Mouse (Mus musculus): ENCODE measurements around the gene Ptprs.
A peak's percentile ranks its signal among the peaks of the same experiment; 100 is the strongest.

Ptprs gene

GRCm38 (mm10) chr17:56493841-56494240 is 17.6 kb upstream of the Ptprs start:
- no peak for DNase-seq (ENCODE audit: extremely low read depth, insufficient read length, low spot score)

GRCm38 (mm10) chr17:56490438-56491152 is 14.3 kb upstream of the Ptprs start:
- DNase-seq (ENCODE audit: extremely low read depth, insufficient read length, low spot score): peak; percentile 57

GRCm38 (mm10) chr17:56488028-56488427 is 11.7 kb upstream of the Ptprs start:
- DNase-seq (ENCODE audit: extremely low read depth, insufficient read length, low spot score): no peak

- DNase-seq (ENCODE audit: extremely low read depth, insufficient read length, low spot score): peak; percentile 78
Measured at GRCm38 (mm10) chr17:56487441-56487888, 11.2 kb upstream of the Ptprs start.

GRCm38 (mm10) chr17:56485926-56486325 is 9.6 kb upstream of the Ptprs start:
- no peak for DNase-seq (ENCODE audit: extremely low read depth, insufficient read length, low spot score)

- no peak for DNase-seq (ENCODE audit: extremely low read depth, insufficient read length, low spot score)
Measured at GRCm38 (mm10) chr17:56485118-56485517, 8.8 kb upstream of the Ptprs start.

GRCm38 (mm10) chr17:56482671-56483070 is 6.4 kb upstream of the Ptprs start:
- DNase-seq (ENCODE audit: extremely low read depth, insufficient read length, low spot score): no peak

- peak; percentile 80 for DNase-seq (ENCODE audit: extremely low read depth, insufficient read length, low spot score)
Measured at GRCm38 (mm10) chr17:56479358-56479757, 3.1 kb upstream of the Ptprs start.

GRCm38 (mm10) chr17:56478191-56478611 is 1.9 kb upstream of the Ptprs start:
- peak; percentile 89 for DNase-seq (ENCODE audit: extremely low read depth, insufficient read length, low spot score)

- DNase-seq (ENCODE audit: extremely low read depth, insufficient read length, low spot score): no peak
Measured at GRCm38 (mm10) chr17:56477191-56477818, 1.0 kb upstream of the Ptprs start.

- DNase-seq (ENCODE audit: extremely low read depth, insufficient read length, low spot score): no peak
Measured at GRCm38 (mm10) chr17:56475584-56476401, 490 bp downstream of the Ptprs start.

GRCm38 (mm10) chr17:56474831-56475581 is 1.3 kb downstream of the Ptprs start:
- DNase-seq (ENCODE audit: extremely low read depth, insufficient read length, low spot score): no peak

GRCm38 (mm10) chr17:56474311-56474830 is 1.9 kb downstream of the Ptprs start:
- no peak for DNase-seq (ENCODE audit: extremely low read depth, insufficient read length, low spot score)

- DNase-seq (ENCODE audit: extremely low read depth, insufficient read length, low spot score): no peak
Measured at GRCm38 (mm10) chr17:56473611-56473905, 2.7 kb downstream of the Ptprs start.

- DNase-seq (ENCODE audit: extremely low read depth, insufficient read length, low spot score): no peak
Measured at GRCm38 (mm10) chr17:56472733-56473610, 3.3 kb downstream of the Ptprs start.

GRCm38 (mm10) chr17:56472121-56472520 is 4.2 kb downstream of the Ptprs start:
- DNase-seq (ENCODE audit: extremely low read depth, insufficient read length, low spot score): no peak

- no peak for DNase-seq (ENCODE audit: extremely low read depth, insufficient read length, low spot score)
Measured at GRCm38 (mm10) chr17:56471136-56471535, 5.1 kb downstream of the Ptprs start.

- no peak for DNase-seq (ENCODE audit: extremely low read depth, insufficient read length, low spot score)
Measured at GRCm38 (mm10) chr17:56470571-56470970, 5.7 kb downstream of the Ptprs start.

- no peak for DNase-seq (ENCODE audit: extremely low read depth, insufficient read length, low spot score)
Measured at GRCm38 (mm10) chr17:56470001-56470436, 6.3 kb downstream of the Ptprs start.

- no peak for DNase-seq (ENCODE audit: extremely low read depth, insufficient read length, low spot score)
Measured at GRCm38 (mm10) chr17:56469275-56469674, 7.0 kb downstream of the Ptprs start.
